Mouse (Mus musculus): ENCODE results near the gene Trub1.

Trub1 gene

GRCm38 (mm10) chr19:57508261-57508788 is 55.6 kb downstream of the Trub1 start:
- ChIA-PET CTCF (interaction anchor here in 1 of 4 experiments (1.5 kb wide), 1 partner anchor 104 kb away, joined by 5 read pairs; no protein-coding TSS in a partner anchor), POLR2A (interaction anchor here in 1 of 4 experiments (0.6 kb wide), 1 partner anchor 134 kb away, joined by 10 read pairs; no protein-coding TSS in a partner anchor)

GRCm38 (mm10) chr19:57509758-57510319 is 57.1 kb downstream of the Trub1 start:
- POLR2A ChIA-PET = no interaction called here
- CTCF ChIA-PET = no interaction called here

- ChIA-PET CTCF (interaction anchor here in 2 of 4 experiments (0.5 to 0.6 kb wide), 3 partner anchors 131 to 759 kb away, joined by 3 to 6 read pairs (median 3); no protein-coding TSS in a partner anchor), POLR2A (interaction anchor here in 2 of 4 experiments (1.0 to 2.3 kb wide), 2 partner anchors 13 to 23 kb away, joined by 3 to 13 read pairs; no protein-coding TSS in a partner anchor)
Measured at GRCm38 (mm10) chr19:57510836-57511235, 58.1 kb downstream of the Trub1 start.

GRCm38 (mm10) chr19:57513123-57513522 is 60.4 kb downstream of the Trub1 start:
- POLR2A ChIA-PET = interaction anchor here in 2 of 4 experiments (1.1 to 1.4 kb wide), 3 partner anchors 10 to 64 kb away, joined by 4 to 9 read pairs (median 5); no protein-coding TSS in a partner anchor
- CTCF ChIA-PET = no interaction called here

GRCm38 (mm10) chr19:57521721-57522120 is 69.0 kb downstream of the Trub1 start:
- ChIA-PET POLR2A (interaction anchor here in 2 of 4 experiments (0.5 to 0.9 kb wide), 2 partner anchors 56 to 134 kb away, joined by 3 read pairs; no protein-coding TSS in a partner anchor), CTCF (no interaction called here)

- POLR2A ChIA-PET = interaction anchor here in 2 of 4 experiments (0.8 to 2.8 kb wide), 10 partner anchors 10 to 456 kb away, joined by 3 to 13 read pairs (median 4); partner anchors contain the start of gene Fam160b1 (in 1 of the 2)
Measured at GRCm38 (mm10) chr19:57523363-57523762, 70.7 kb downstream of the Trub1 start.

GRCm38 (mm10) chr19:57525693-57526092 is 73.0 kb downstream of the Trub1 start:
- CTCF ChIA-PET = interaction anchor here in 1 of 4 experiments (0.7 kb wide), 1 partner anchor 127 kb away, joined by 3 read pairs; no protein-coding TSS in a partner anchor
- POLR2A ChIA-PET = interaction anchor here in 3 of 4 experiments (0.5 to 0.6 kb wide), 4 partner anchors 22 to 779 kb away, joined by 3 read pairs; no protein-coding TSS in a partner anchor

More at GRCm38 (mm10) chr19:57523363-57523762, 70.7 kb downstream of the Trub1 start:
- CTCF ChIA-PET = interaction anchor here in 2 of 4 experiments (0.6 to 1.6 kb wide), 3 partner anchors 11 to 120 kb away, joined by 3 read pairs; no protein-coding TSS in a partner anchor

GRCm38 (mm10) chr19:57530212-57530611 is 77.5 kb downstream of the Trub1 start:
- ChIA-PET POLR2A (interaction anchor here in 1 of 4 experiments (1.4 kb wide), 1 partner anchor 119 kb away, joined by 3 read pairs; no protein-coding TSS in a partner anchor), CTCF (interaction anchor here in 1 of 4 experiments (0.6 kb wide), 1 partner anchor 137 kb away, joined by 3 read pairs; no protein-coding TSS in a partner anchor)

GRCm38 (mm10) chr19:57534262-57534661 is 81.5 kb downstream of the Trub1 start:
- POLR2A ChIA-PET = interaction anchor here in 3 of 4 experiments (0.5 to 1.5 kb wide), 5 partner anchors 11 to 116 kb away, joined by 3 read pairs; no protein-coding TSS in a partner anchor
- CTCF ChIA-PET = interaction anchor here in 1 of 4 experiments (0.9 kb wide), 1 partner anchor 11 kb away, joined by 3 read pairs; no protein-coding TSS in a partner anchor

- CTCF ChIA-PET = no interaction called here
- POLR2A ChIA-PET = interaction anchor here in 1 of 4 experiments (0.7 kb wide), 1 partner anchor 71 kb away, joined by 3 read pairs; no protein-coding TSS in a partner anchor
Measured at GRCm38 (mm10) chr19:57536512-57536911, 83.8 kb downstream of the Trub1 start.

- CTCF ChIA-PET = interaction anchor here in 1 of 4 experiments (0.7 kb wide), 1 partner anchor 10 kb away, joined by 3 read pairs; no protein-coding TSS in a partner anchor
- POLR2A ChIA-PET = interaction anchor here in 1 of 4 experiments (0.5 kb wide), 1 partner anchor 164 kb away, joined by 6 read pairs; no protein-coding TSS in a partner anchor
Measured at GRCm38 (mm10) chr19:57537510-57538182, 84.9 kb downstream of the Trub1 start.

GRCm38 (mm10) chr19:57540118-57540517 is 87.4 kb downstream of the Trub1 start:
- POLR2A ChIA-PET = no interaction called here
- CTCF ChIA-PET = interaction anchor here in 1 of 4 experiments (0.6 kb wide), 1 partner anchor 182 kb away, joined by 3 read pairs; no protein-coding TSS in a partner anchor
